Mouse (Mus musculus) CD8-positive naive resting alpha-beta T cell, adult 2 months (primary cell): Measurements from ENCODE around the gene Lhx3.
A peak's percentile ranks its signal among the peaks of the same experiment; 100 is the strongest.

Source experiments
- DNase-seq, 2 experiments: peaks; one replicate each; pipeline ENCODE4 v3.0.0; 2022; ENCODE audit warnings: low read depth in 2 of 2, low spot score in 2 of 2

The Lhx3 gene

DNA sequence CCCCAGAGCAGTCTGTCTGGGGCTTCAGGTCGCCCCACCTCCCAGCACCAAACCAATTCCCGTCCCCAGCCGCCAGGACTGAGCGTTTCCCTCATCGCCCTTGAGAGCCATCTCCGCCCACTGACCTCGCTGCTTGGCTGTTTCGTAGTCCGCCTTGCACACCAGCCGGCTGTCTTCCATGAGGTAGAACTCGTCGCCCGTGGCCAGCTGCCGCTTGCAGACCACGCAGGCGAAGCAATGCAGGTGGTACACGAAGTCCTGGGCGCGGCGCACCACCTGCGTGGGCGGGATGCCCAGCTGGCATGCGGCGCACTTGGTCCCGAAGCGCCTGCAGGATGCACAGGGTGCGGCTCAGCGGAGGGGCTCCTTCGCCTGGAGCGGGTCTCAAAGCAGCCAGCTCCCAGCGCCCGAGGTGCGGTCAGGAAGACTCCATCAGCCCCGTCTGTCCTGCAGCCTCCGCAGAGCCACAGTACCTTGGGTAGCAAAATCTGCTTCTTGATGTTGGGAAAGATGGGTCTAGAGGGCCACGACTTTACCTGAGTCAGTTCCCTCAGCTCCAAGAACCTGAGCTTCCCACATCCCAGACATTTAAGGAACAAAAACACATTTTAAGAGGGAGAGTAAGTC, 5.1 kb downstream of the Lhx3 start:
- no peak for DNase-seq

GRCm38 (mm10) chr2:26201926-26202848, 5.9 kb downstream of the Lhx3 start:
- no peak for DNase-seq

- DNase-seq = no peak
Measured at GRCm38 (mm10) chr2:26198488-26198887, 9.6 kb downstream of the Lhx3 start.

GRCm38 (mm10) chr2:26194552-26195339, 13.3 kb downstream of the Lhx3 start:
- no peak for DNase-seq

GRCm38 (mm10) chr2:26188517-26188916, 19.6 kb downstream of the Lhx3 start:
- DNase-seq = no peak

DNA sequence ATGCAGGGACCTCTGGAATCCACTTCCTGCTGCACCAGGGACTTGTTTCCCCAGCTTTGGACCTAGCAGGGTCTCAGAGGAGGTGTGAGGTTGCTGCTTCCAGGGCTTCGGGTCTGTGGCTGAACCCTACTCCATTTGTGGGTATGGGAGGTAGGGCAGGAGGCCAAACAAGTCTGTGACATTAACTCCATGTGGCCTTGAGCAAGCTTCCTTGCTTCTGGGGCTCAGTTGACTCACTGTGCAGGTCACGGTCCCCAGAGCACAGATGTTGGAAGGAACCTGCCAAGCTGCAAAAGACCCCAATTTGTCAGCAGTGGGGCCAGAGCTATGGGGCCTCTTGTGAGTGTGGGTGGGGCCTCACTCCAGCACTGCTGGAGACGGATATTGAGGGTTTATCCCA, 23.7 kb downstream of the Lhx3 start:
- no peak for DNase-seq

DNA sequence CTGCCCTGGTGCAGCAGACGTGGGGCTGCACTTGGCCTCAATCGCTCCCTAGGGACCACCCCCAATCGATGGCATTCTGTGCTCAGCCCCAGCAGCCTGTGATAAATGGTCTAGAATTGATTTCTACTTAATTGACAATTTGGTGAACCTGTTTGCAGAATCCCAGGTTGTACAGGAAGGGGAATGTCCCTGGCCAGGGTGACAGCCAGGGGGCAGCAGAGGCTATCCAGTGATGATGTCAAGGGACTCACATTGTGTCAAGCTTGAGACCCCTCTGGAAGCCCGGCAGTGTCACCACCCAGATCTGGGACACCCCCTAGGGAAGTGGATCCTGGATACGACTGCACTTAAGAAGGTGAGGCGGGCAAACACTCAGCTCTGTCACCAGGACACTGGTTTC, 25.4 kb downstream of the Lhx3 start:
- no peak for DNase-seq

DNA sequence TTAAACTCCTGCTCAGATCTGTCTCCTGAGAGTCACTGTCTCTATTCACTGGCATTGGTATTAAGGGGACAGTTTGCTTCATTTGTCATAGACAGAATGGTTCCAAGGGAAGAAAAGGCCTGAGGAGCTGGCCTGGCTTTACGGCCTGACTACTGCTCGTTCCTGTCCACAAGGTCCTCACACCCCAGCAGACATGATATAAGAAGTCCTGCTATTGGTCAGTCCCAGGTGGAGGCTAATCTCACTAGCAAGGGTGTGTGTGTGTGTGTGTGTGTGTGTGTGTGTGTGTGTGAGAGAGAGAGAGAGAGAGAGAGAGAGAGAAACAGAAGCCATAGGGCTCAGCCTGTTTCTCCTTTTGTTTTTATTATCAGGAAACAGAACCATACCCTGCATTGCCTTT, 30.9 kb downstream of the Lhx3 start:
- no peak for DNase-seq

DNA sequence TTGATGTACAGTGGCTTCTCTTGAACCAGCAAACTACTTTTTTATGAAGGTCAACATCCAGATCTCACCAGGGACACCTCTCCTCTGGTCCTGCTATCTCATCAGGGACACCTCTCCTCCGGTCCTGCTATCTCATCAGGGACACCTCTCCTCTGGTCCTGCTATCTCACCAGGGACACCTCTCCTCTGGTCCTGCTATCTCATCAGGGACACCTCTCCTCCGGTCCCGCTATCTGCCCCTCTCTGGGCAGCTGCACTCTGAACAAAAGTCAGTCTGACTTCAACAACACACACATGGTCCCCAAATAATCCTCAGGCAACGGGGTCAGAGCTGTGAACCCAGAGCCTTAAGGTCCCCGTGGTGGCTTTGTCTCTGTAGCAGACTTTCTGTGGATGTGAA, 31.4 kb downstream of the Lhx3 start:
- no peak for DNase-seq

- no peak for DNase-seq
Measured at GRCm38 (mm10) chr2:26175191-26175590, 32.9 kb downstream of the Lhx3 start.

DNA sequence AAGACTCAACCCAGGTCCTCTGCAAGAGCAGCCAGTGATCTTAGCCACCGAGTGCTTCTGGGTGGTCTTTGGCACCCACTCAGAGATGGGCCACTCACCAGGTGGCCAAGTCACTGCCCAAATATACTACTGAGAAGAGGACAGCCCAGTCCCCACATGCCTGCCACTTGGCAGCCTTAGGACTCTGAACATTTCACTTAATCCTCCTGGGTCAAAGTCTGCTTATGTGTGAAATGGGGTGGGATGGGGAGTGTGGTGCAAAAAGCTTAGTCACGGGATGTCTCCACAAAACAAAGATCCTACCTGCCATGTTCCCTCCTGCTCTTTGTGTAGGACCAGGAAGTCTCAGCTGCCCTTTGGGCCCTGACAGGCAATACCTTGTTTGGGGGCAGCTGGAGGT, 35.9 kb downstream of the Lhx3 start:
- DNase-seq = no peak

- no peak for DNase-seq
Measured at GRCm38 (mm10) chr2:26170376-26170775, 37.7 kb downstream of the Lhx3 start.

- DNase-seq = no peak
Measured at GRCm38 (mm10) chr2:26168843-26169579, 39.1 kb downstream of the Lhx3 start.

GRCm38 (mm10) chr2:26166890-26167289, 41.2 kb downstream of the Lhx3 start:
- no peak for DNase-seq

- DNase-seq = no peak
Measured at GRCm38 (mm10) chr2:26158064-26158463, 50.0 kb downstream of the Lhx3 start.

GRCm38 (mm10) chr2:26156191-26156977, 51.7 kb downstream of the Lhx3 start:
- DNase-seq = no peak

GRCm38 (mm10) chr2:26155737-26156136, 52.4 kb downstream of the Lhx3 start:
- DNase-seq = no peak

- DNase-seq = no peak
Measured at GRCm38 (mm10) chr2:26154586-26154985, 53.5 kb downstream of the Lhx3 start.

GRCm38 (mm10) chr2:26153909-26154340, 54.2 kb downstream of the Lhx3 start:
- DNase-seq = peak in 1 of 2 experiments; percentile 40

DNA sequence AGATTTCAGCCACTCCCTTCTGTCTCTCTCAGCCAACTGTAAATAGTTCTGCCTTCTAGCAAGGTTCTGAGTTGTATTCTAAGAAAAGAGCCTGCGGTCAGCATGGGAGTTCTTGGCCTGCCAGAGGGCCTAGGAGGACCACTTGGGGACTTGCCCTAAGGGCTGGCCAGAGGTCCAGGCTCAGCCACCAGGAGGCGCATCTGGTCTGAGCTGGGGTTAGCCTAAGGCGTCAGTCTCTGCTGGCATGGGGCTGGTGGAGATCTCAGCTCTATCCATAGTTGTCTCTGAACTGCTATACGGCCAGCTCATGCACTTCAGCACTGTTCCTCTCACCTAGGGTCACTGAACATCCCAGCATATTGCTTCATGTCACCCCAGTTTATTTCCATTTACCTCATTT, 54.8 kb downstream of the Lhx3 start:
- no peak for DNase-seq
